Mouse (Mus musculus) stomach, postnatal 0 days (tissue): Measurements from ENCODE around the gene Ubtf. TPM values are rescaled to one million over a fixed set of nuclear protein-coding genes. Genes with fewer than 3 reads are reported as not detected.

Source experiments
- ATAC-seq: fragments of 200-750 bp; cut with Nextera tagmentation; 2 replicates; pipeline ENCODE4 v1.8.0; 2017; ENCODE audit not compliant: low FRiP score, low TSS enrichment
- DNase-seq: peaks from one replicate; pipeline ENCODE4 v3.0.0-alpha.2; 2016; ENCODE audit warnings: low spot score
- H3K27ac ChIP-seq: fragments of 300-500 bp; sonication (generic); replicated peaks from 2 replicates; pipeline ENCODE4 v1.5.1; 2014; ENCODE audit warnings: mild to moderate bottlenecking, control low read depth
- H3K27me3 ChIP-seq: fragments of 300-500 bp; sonication (generic); 2 replicates; pipeline ENCODE4 v1.6.1; 2014; ENCODE audit warnings: low read length; ENCODE audit not compliant: control insufficient read depth, insufficient read depth
- H3K36me3 ChIP-seq: fragments of 300-500 bp; sonication (generic); 2 replicates; pipeline ENCODE4 v1.6.1; 2014; ENCODE audit warnings: low read length, mixed read lengths; ENCODE audit not compliant: control insufficient read depth, insufficient read depth
- H3K4me1 ChIP-seq: fragments of 300-500 bp; sonication (generic); replicated peaks from 2 replicates; pipeline ENCODE4 v1.6.1; 2014; ENCODE audit warnings: antibody characterized with exemption; ENCODE audit not compliant: control insufficient read depth, insufficient read depth
- H3K4me2 ChIP-seq: fragments of 300-500 bp; sonication (generic); replicated peaks from 2 replicates; pipeline ENCODE4 v1.6.1; 2014; ENCODE audit warnings: low read depth, mild to moderate bottlenecking, control low read depth, moderate library complexity
- H3K4me3 ChIP-seq: fragments of 300-500 bp; sonication (generic); 2 replicates; pipeline ENCODE4 v1.5.1; 2014; ENCODE audit warnings: low read depth, low read length, control low read depth
- H3K9ac ChIP-seq: fragments of 300-500 bp; sonication (generic); 2 replicates; pipeline ENCODE4 v1.6.1; 2014; ENCODE audit warnings: mild to moderate bottlenecking, low read length, control low read depth, mixed read lengths
- H3K9me3 ChIP-seq: fragments of 300-500 bp; sonication (generic); 2 replicates; pipeline ENCODE4 v1.6.1; 2016; ENCODE audit warnings: low read length; ENCODE audit not compliant: control insufficient read depth
- CTCF ChIP-seq: IDR thresholded peaks from 2 replicates; pipeline ENCODE4 v1.5.1; 2016; ENCODE audit warnings: antibody characterized with exemption, low read depth, mild to moderate bottlenecking, moderate library complexity
- EP300 ChIP-seq: optimal IDR thresholded peaks from 2 replicates; pipeline ENCODE3; 2016; ENCODE audit warnings: antibody characterized with exemption
- WGBS: fragments of 180-500 bp; shearing (Covaris S2); extraction: QIAGEN DNeasy Blood & Tissue Kit; methylation state at CpG from one replicate; pipeline ENCODE4 v1.1.7; 2014; 5-methylcytosine and 5-hydroxymethylcytosine counted together
- polyA plus RNA-seq: library from polyadenylated mRNA; unstranded; fragments of >200 nt; fragmentation: Nextera tagmentation; extraction: Ambion mirVana; gene quantifications from 2 replicates; pipeline ENCODE4 v1.2.1, GENCODE M21; 2015

Ubtf gene
- polyA plus RNA-seq, 1 experiment from 2014 or later: 46.7 TPM

GRCm38 (mm10) chr11:102294416-102294815, 25.1 kb downstream of the Ubtf start:
- no peak overlapping the region for H3K4me2 ChIP-seq
- peak overlapping the region; percentile 94 for H3K9ac ChIP-seq
- peaks cover 6% of the 10 kb centered on the region; the same call in 1 of the 2 replicates for H3K4me1 ChIP-seq
- ATAC-seq: no peak
- WGBS: 54% methylated on average over 5 of the region's 5 CpGs
- peaks cover 20% of the 10 kb centered on the region for H3K36me3 ChIP-seq
- H3K9me3 ChIP-seq: no peaks in the 10 kb centered on the region
- no peaks in the 10 kb centered on the region for H3K27me3 ChIP-seq
- H3K4me3 ChIP-seq: no peak overlapping the region
- H3K27ac ChIP-seq: peak overlapping the region; percentile 99
- TF ChIP-seq EP300 (no peak), CTCF (no peak)
- no peak for DNase-seq

DNA sequence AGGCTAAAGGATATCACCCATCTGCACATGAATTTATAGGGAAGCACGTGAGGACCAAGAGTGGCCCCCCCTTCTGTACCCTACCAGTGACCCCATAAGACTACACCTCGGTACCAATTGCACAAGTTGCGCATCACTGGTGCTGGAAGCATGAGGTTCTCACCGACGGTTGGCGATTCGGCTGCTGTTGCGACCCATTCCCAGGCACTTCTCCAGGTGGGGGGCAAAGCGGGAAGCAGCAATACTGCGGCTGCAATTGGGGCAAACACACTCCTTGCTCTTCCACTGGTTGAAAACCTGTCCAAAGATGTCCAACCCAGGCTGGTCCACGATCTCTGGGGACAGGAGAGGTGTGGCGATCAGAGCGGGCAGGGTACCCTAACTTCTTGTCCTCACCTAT, 25.6 kb downstream of the Ubtf start:
- H3K4me3 ChIP-seq: no peak overlapping the region
- no peaks in the 10 kb centered on the region for H3K9me3 ChIP-seq
- no peaks in the 10 kb centered on the region for H3K27me3 ChIP-seq
- ATAC-seq (no peak), DNase-seq (no peak)
- TF ChIP-seq CTCF (no peak), EP300 (no peak)
- peaks cover 6% of the 10 kb centered on the region; the same call in 1 of the 2 replicates for H3K4me1 ChIP-seq
- 93% methylated on average over 13 of the region's 13 CpGs for WGBS
- H3K27ac ChIP-seq: no peak overlapping the region
- H3K9ac ChIP-seq: no peak overlapping the region
- H3K36me3 ChIP-seq: peaks cover 20% of the 10 kb centered on the region
- H3K4me2 ChIP-seq: no peak overlapping the region

DNA sequence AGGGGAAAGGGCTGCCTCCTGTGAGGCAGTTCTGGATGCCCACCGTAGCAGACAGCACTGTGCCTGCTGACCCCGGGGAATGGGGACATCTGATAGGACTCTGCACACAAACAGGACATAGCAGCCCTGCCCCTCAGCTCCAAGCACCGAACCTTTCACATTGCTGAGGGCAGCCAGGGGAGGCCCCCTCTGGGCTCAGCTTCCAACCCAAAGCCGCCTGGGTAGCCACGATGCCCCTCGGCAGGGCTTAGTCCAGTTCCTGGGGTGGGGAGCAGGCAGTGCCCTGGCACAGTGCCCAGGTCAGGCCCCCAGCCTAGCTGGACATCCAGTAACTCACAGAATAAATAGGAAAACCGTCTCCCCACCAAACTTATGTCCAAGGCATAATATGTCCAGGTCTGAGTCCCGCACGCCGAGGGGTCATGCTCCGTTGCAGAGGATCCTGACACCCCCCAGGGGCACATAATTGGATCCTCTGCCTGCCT, 28.4 kb downstream of the Ubtf start:
- DNase-seq (no peak), ATAC-seq (no peak)
- Histone ChIP-seq H3K9ac (no peak overlapping the region), H3K27me3 (no peaks in the 10 kb centered on the region), H3K4me3 (no peak overlapping the region), H3K27ac (no peak overlapping the region), H3K9me3 (no peaks in the 10 kb centered on the region), H3K36me3 (peaks cover 28% of the 10 kb centered on the region), H3K4me1 (peaks cover 6% of the 10 kb centered on the region; the same call in 1 of the 2 replicates), H3K4me2 (no peak overlapping the region)
- WGBS: 79% methylated on average over 11 of the region's 11 CpGs
- TF ChIP-seq CTCF: no peak
- no peak for TF ChIP-seq EP300

GRCm38 (mm10) chr11:102290141-102290540, 29.4 kb downstream of the Ubtf start:
- Histone ChIP-seq H3K4me2 (no peak overlapping the region), H3K36me3 (peaks cover 28% of the 10 kb centered on the region), H3K27me3 (no peaks in the 10 kb centered on the region), H3K9me3 (no peaks in the 10 kb centered on the region), H3K4me3 (no peak overlapping the region), H3K27ac (no peak overlapping the region), H3K9ac (no peak overlapping the region), H3K4me1 (peaks cover 2% of the 10 kb centered on the region; the same call in 1 of the 2 replicates)
- ATAC-seq: no peak
- WGBS: 86% methylated on average over 4 of the region's 4 CpGs
- TF ChIP-seq EP300: no peak
- TF ChIP-seq CTCF: no peak
- no peak for DNase-seq

GRCm38 (mm10) chr11:102289511-102290100, 29.9 kb downstream of the Ubtf start:
- DNase-seq (no peak), ATAC-seq (no peak)
- Histone ChIP-seq H3K4me3 (no peak overlapping the region), H3K36me3 (peaks cover 28% of the 10 kb centered on the region), H3K27ac (no peak overlapping the region), H3K9ac (no peak overlapping the region), H3K27me3 (no peaks in the 10 kb centered on the region), H3K9me3 (no peaks in the 10 kb centered on the region), H3K4me1 (no peaks in the 10 kb centered on the region; the same call in 1 of the 2 replicates), H3K4me2 (no peak overlapping the region)
- TF ChIP-seq CTCF: no peak
- TF ChIP-seq EP300: no peak
- WGBS: 49% methylated on average over 6 of the region's 6 CpGs

DNA sequence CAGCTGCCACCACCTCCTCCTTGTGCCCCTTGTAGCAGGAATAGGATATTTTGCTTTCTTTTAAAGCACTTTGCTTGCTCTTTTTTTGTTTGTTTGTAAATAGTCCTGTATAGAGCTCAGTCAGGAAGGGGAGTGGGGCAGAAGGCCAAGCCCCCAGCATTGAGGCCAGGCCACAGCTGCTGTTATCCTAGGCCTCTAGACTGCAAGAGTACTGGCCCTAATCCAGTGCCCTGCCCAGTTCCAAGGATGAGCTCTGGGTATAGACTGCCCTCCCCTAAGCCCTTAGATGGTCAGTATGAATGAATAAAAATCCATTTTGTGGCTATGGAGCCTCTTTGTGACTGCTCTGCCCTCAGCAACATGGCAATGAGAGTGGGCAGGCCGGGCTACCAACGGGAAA, 30.6 kb downstream of the Ubtf start:
- TF ChIP-seq CTCF (no peak), EP300 (no peak)

More for the DNA sequence above, 30.6 kb downstream of the Ubtf start:
- Histone ChIP-seq H3K4me3 (no peak overlapping the region), H3K27me3 (no peaks in the 10 kb centered on the region), H3K4me2 (no peak overlapping the region), H3K9me3 (no peaks in the 10 kb centered on the region), H3K4me1 (no peaks in the 10 kb centered on the region), H3K9ac (no peak overlapping the region), H3K36me3 (peaks cover 28% of the 10 kb centered on the region), H3K27ac (no peak overlapping the region)
- no peak for DNase-seq
- WGBS: 65% methylated on average over 2 of the region's 2 CpGs
- ATAC-seq: no peak
